Mouse (Mus musculus) lung, postnatal 36 days (tissue): ENCODE results near the gene Gm10188.
A peak's percentile ranks its signal among the peaks of the same experiment; 100 is the strongest.

Experiments used
- DNase-seq: peaks from one replicate; pipeline ENCODE4 v3.0.0; 2022; ENCODE audit warnings: mixed read lengths

Gene Gm10188

GRCm38 (mm10) chr1:132191786-132192680, 37.5 kb downstream of the Gm10188 start:
- DNase-seq, result no peak

GRCm38 (mm10) chr1:132191093-132191785, 38.3 kb downstream of the Gm10188 start, which contains the start of the genes Lemd1 and AC124108.1:
Gene Lemd1 (plus strand): TSS chr1:132191431.
Gene AC124108.1 (plus strand): TSS chr1:132191457.
- DNase-seq, result no peak

- no peak for DNase-seq
These were observed 38.9 kb downstream of the Gm10188 start for GRCm38 (mm10) chr1:132190621-132191092.

DNA sequence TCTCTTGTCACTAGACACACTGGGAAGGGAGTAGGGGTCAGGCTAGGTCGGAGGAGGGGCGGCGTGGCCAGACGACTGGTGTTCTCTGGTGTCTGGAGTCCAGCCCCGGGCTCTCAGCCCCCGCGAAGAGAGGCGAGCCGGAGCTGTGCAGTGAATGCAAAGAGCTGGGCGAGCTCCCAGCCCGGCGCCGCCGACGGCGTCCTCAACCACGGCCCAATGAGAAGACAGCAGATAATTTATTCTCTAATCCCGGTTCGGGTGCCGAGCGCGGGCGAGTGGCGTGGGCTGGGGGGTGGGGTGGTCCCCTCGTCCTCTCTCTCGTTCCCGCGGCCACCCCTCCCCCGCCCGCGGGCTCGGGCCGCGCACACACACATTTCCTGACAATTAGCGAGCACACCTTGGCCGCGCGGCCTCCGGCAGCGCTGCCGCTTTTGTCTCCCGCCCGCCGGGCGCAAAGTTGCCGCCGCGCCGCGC, 39.5 kb downstream of the Gm10188 start:
- DNase-seq, result peak; percentile 24

DNA sequence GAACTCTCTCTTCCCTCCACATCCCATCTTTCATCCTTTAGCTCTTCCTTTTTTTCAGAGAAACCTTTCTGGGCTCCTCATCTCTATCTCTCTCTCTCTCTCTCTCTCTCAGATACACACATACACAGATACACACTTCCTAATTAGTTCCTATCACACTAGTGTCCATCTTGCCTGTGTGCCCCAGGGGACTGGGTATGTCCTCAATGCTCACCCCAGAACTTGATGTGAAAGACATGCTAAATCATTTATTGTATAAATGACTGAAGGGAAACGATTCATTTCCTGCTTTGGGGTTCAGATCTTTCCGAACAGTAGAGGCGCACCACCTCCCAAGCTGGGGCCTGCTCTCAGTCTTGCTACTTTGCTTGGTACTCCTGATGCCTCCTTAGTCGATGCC, 40.3 kb downstream of the Gm10188 start:
- DNase-seq, result no peak

GRCm38 (mm10) chr1:132188442-132189066, 41.0 kb downstream of the Gm10188 start:
- DNase-seq, result no peak

- no peak for DNase-seq
These were observed 43.3 kb downstream of the Gm10188 start for GRCm38 (mm10) chr1:132186303-132186702.
